Mouse (Mus musculus) intestine, embryonic 16.5 days (tissue): ENCODE measurements around the gene Litaf. TPM values are rescaled to one million over a fixed set of nuclear protein-coding genes. Genes with fewer than 3 reads are reported as not detected.

ENCODE experiments used
- ATAC-seq: fragments of 200-750 bp; cut with Nextera tagmentation; 2 replicates; pipeline ENCODE4 v1.8.0; 2017; ENCODE audit warnings: moderate TSS enrichment, moderate library complexity
- H3K27ac ChIP-seq: fragments of 300-500 bp; sonication (generic); 2 replicates; pipeline ENCODE4 v1.5.1; 2014; ENCODE audit warnings: mild to moderate bottlenecking, low read length
- H3K27me3 ChIP-seq: fragments of 300-500 bp; sonication (generic); replicated peaks from 2 replicates; pipeline ENCODE4 v1.6.1; 2014; ENCODE audit warnings: low read length, control low read depth, mixed read lengths; ENCODE audit not compliant: control insufficient read depth, insufficient read depth
- H3K36me3 ChIP-seq: fragments of 300-500 bp; sonication (generic); 2 replicates; pipeline ENCODE4 v1.6.1; 2014; ENCODE audit warnings: low read length, control low read depth; ENCODE audit not compliant: control insufficient read depth, insufficient read depth
- H3K4me1 ChIP-seq: fragments of 300-500 bp; sonication (generic); 2 replicates; pipeline ENCODE4 v1.6.1; 2014; ENCODE audit warnings: low read length, control low read depth, mixed read lengths; ENCODE audit not compliant: control insufficient read depth, insufficient read depth
- H3K4me2 ChIP-seq: fragments of 300-500 bp; sonication (generic); 2 replicates; pipeline ENCODE4 v1.6.1; 2014; ENCODE audit warnings: low read depth, low read length, control low read depth
- H3K4me3 ChIP-seq: fragments of 300-500 bp; sonication (generic); 2 replicates; pipeline ENCODE4 v1.5.1; 2014; ENCODE audit warnings: mild to moderate bottlenecking, low read length
- H3K9ac ChIP-seq: fragments of 300-500 bp; sonication (generic); 2 replicates; pipeline ENCODE4 v1.6.1; 2014; ENCODE audit warnings: low read depth, low read length
- H3K9me3 ChIP-seq: fragments of 300-500 bp; sonication (generic); 2 replicates; pipeline ENCODE4 v1.6.1; 2016; ENCODE audit warnings: low read length, control low read depth; ENCODE audit not compliant: control insufficient read depth
- WGBS: fragments of 180-500 bp; shearing (Covaris S2); extraction: QIAGEN DNeasy Blood & Tissue Kit; methylation state at CpG from one replicate; pipeline ENCODE4 v1.1.7; 2014; 5-methylcytosine and 5-hydroxymethylcytosine counted together
- polyA plus RNA-seq: library from polyadenylated mRNA; unstranded; fragments of >200 nt; fragmentation: Nextera tagmentation; extraction: Ambion mirVana; gene quantifications from 2 replicates; pipeline ENCODE4 v1.2.1, GENCODE M21; 2015

Litaf gene
- polyA plus RNA-seq, 1 experiment from 2014 or later: 110 TPM

- peak overlapping the region; percentile 65 for H3K9ac ChIP-seq
- peak; percentile 94 for ATAC-seq
- H3K36me3 ChIP-seq: no peaks in the 10 kb centered on the region
- H3K9me3 ChIP-seq: no peaks in the 10 kb centered on the region
- H3K27ac ChIP-seq: peak overlapping the region; percentile 99
- peak overlapping the region; percentile 25 for H3K4me3 ChIP-seq
- H3K27me3 ChIP-seq: no peaks in the 10 kb centered on the region
- peaks cover 30% of the 10 kb centered on the region for H3K4me1 ChIP-seq
- 23% methylated on average over 15 of the region's 15 CpGs for WGBS
- H3K4me2 ChIP-seq: peak overlapping the region; percentile 54
These were observed 57.6 kb downstream of the Litaf start for GRCm38 (mm10) chr16:11008162-11008991.

- peaks cover 28% of the 10 kb centered on the region for H3K4me1 ChIP-seq
- no peaks in the 10 kb centered on the region for H3K36me3 ChIP-seq
- 68% methylated on average over 6 of the region's 6 CpGs for WGBS
- peak overlapping the region; percentile 9; the same call in 1 of the 2 replicates for H3K9ac ChIP-seq
- H3K27me3 ChIP-seq: no peaks in the 10 kb centered on the region
- H3K9me3 ChIP-seq: no peaks in the 10 kb centered on the region
- H3K27ac ChIP-seq: peak overlapping the region; percentile 58
- no peak overlapping the region for H3K4me3 ChIP-seq
- H3K4me2 ChIP-seq: no peak overlapping the region
- no peak for ATAC-seq
These were observed 59.9 kb downstream of the Litaf start for GRCm38 (mm10) chr16:11006100-11006499.

GRCm38 (mm10) chr16:11001703-11002659 is 64.0 kb downstream of the Litaf start:
- Histone ChIP-seq H3K36me3 (no peaks in the 10 kb centered on the region), H3K27ac (peak overlapping the region; percentile 63), H3K4me3 (no peak overlapping the region), H3K9me3 (no peaks in the 10 kb centered on the region), H3K9ac (no peak overlapping the region), H3K27me3 (no peaks in the 10 kb centered on the region), H3K4me2 (no peak overlapping the region), H3K4me1 (peaks cover 12% of the 10 kb centered on the region)
- WGBS: 73% methylated on average over 7 of the region's 7 CpGs
- peak; percentile 89 for ATAC-seq

DNA sequence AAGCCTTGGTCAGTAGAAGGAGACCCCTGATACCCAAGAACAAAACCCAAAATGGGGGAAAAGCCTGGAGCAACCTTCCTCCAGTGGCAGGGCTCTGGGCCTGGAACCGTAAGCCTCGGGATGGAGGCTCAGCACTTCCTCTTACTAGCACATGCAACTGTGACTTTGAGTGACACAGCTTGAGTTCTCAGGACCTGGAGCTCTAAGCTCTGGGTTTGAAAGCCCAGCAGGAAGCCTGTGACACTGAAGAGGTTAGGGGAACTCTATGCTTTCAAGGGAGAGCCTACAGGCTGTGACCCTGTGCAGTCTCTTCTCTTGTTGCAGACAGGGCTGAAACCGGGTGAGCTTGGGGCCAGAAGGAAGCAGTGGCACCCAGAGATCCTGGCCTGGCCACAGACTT is 66.1 kb downstream of the Litaf start:
- Histone ChIP-seq H3K4me3 (no peak overlapping the region), H3K27ac (no peak overlapping the region), H3K27me3 (no peaks in the 10 kb centered on the region), H3K4me1 (peaks cover 5% of the 10 kb centered on the region; the same call in 1 of the 2 replicates), H3K4me2 (no peak overlapping the region), H3K36me3 (no peaks in the 10 kb centered on the region), H3K9me3 (no peaks in the 10 kb centered on the region), H3K9ac (no peak overlapping the region)
- 65% methylated on average over 3 of the region's 3 CpGs for WGBS
- ATAC-seq: no peak

GRCm38 (mm10) chr16:10998224-10998623 is 67.7 kb downstream of the Litaf start:
- H3K9ac ChIP-seq: no peak overlapping the region
- H3K9me3 ChIP-seq: no peaks in the 10 kb centered on the region
- H3K4me3 ChIP-seq: no peak overlapping the region
- H3K27me3 ChIP-seq: no peaks in the 10 kb centered on the region
- WGBS: 83% methylated on average over 9 of the region's 9 CpGs
- H3K4me2 ChIP-seq: no peak overlapping the region
- ATAC-seq: no peak
- H3K36me3 ChIP-seq: no peaks in the 10 kb centered on the region
- peaks cover 5% of the 10 kb centered on the region; the same call in 1 of the 2 replicates for H3K4me1 ChIP-seq
- H3K27ac ChIP-seq: no peak overlapping the region

DNA sequence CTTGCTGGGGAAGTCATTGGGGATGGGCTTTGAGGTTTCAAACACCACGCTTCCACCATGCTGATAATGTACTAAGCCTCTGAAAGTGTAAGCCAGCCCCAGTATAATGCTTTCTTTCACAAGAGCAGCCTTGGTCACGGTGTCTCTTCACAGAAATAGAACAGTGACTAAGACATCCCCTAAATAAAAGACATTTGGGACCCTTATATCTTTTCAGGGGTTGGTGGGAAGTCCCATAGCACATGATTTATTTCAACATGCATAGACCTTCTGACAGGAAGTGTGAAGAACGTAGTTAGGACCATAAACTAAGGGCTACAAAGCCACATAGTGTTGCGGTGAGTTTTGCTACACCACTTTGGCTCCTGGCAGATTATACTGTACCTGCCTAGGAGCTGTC is 69.4 kb downstream of the Litaf start:
- 84% methylated on average over 4 of the region's 4 CpGs for WGBS
- H3K4me1 ChIP-seq: peaks cover 4% of the 10 kb centered on the region; the same call in 1 of the 2 replicates
- H3K36me3 ChIP-seq: no peaks in the 10 kb centered on the region
- no peak overlapping the region for H3K4me2 ChIP-seq
- H3K9me3 ChIP-seq: no peaks in the 10 kb centered on the region
- H3K4me3 ChIP-seq: no peak overlapping the region
- no peak overlapping the region for H3K27ac ChIP-seq
- ATAC-seq: no peak
- H3K9ac ChIP-seq: no peak overlapping the region
- no peaks in the 10 kb centered on the region for H3K27me3 ChIP-seq

DNA sequence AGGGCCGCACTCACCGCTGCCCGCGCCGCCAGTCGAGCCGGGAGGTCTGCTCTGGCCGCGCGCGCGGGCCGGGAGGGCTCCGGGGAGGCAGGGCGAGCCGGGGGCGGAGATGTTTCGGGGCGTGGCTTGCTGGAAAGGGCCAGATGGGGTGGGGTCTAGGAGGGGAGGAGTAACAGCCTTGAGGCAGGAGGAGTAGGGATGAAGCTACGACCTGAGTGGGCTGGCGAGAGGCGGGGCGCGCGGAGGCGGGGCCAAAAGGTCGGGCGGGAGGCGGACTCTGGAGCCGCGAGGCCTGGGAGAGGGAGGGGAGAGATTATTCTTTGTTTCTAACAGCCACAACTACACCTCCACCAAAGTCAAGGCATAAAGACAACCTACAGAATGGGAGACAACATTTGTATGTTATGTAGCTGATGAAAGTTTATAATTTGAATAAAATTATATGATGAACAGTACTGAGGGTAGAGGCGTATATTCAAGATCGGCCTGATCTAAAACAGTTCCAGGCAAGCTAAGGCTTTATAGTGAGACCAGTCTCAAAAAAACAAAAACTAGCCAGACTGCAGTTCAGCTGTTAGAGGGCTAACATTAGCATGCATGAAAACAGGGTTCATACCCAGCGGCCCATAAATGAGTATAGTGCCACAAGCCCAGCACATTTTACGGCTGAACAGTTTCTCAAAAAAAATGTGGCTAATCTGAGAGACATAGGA is 72.8 kb downstream of the Litaf start:
- peak; percentile 94 for ATAC-seq
- H3K27ac ChIP-seq: peak overlapping the region; percentile 87
- H3K36me3 ChIP-seq: 0 out of 2 replicates have a peak, but pooled peaks cover 8% of the 10 kb centered on the region
- H3K4me1 ChIP-seq: peaks cover 12% of the 10 kb centered on the region; the same call in 1 of the 2 replicates
- H3K4me2 ChIP-seq: peak overlapping the region; percentile 62
- H3K9me3 ChIP-seq: no peaks in the 10 kb centered on the region
- 7% methylated on average over 35 of the region's 35 CpGs for WGBS
- peak overlapping the region; percentile 96 for H3K9ac ChIP-seq
- H3K4me3 ChIP-seq: peak overlapping the region; percentile 85
- H3K27me3 ChIP-seq: no peaks in the 10 kb centered on the region

DNA sequence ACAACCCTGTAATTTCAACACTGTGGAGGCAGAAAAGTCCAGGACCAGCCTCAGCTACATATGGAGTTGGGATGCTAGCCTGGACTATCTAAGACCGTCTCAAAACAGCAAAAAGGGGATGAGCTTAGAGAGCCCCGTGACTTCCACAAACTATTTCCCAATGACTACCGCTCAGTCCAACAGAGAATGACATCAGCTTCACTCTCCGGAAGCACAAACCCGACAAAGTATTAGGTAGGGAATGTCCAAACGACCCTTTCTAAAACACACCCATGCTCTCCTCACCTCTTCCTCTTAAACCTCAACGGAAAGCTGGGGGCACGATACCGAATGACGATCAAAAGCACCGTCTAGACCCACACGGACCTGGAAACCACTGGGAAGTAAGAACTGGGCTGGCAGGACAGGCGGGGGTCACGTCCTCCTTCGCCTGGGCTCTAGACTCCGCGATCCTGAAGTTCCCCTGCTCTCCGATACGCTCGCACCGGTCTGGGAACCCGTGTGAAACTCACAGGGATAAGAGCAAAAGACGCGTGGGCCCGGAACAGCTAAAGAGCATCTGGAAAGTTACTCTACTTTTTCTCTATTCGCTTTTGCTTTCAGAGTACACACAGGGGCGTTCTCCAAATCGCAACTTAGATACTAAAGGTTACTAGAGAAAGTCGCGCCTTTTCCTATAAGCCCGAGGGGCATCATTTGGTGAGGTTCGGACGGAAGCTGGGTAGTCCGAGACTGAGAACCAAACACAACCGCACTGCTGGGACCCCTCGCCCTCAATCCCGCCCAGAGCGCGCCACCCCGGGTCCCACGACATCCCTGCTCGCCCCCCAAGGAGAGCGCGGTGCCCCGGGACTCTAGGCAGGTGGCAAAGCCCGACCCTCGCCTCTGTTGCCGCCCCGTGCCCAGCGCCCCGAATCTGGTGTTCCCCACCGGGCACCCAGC is 73.6 kb downstream of the Litaf start:
- under 1% methylated on average over 52 of the region's 52 CpGs for WGBS
- Histone ChIP-seq H3K4me1 (peaks cover 18% of the 10 kb centered on the region; the same call in 1 of the 2 replicates), H3K9ac (peak overlapping the region; percentile 96), H3K27me3 (no peaks in the 10 kb centered on the region), H3K4me2 (peak overlapping the region; percentile 62), H3K36me3 (0 out of 2 replicates have a peak, but pooled peaks cover 8% of the 10 kb centered on the region), H3K9me3 (no peaks in the 10 kb centered on the region), H3K27ac (peak overlapping the region; percentile 87), H3K4me3 (peak overlapping the region; percentile 85)
- peak; percentile 58 for ATAC-seq
